Comparison of ENCODE assay signal across 9 mouse cellular contexts in genomic region chr19:3942986-3943735, GRCm38 (mm10). TPM values are rescaled to one million over a fixed set of nuclear protein-coding genes. Genes with fewer than 3 reads are reported as not detected.
A peak's percentile ranks its signal among the peaks of the same experiment; 100 is the strongest.
DNase-seq lines count a peak whose midpoint lies in the region; ATAC-seq lines count a peak whose summit lies in the region.
"Had no signal": no experiment of that assay in that cellular context is flagged by ENCODE, and none has a peak within 500 bp of the region (broad histone marks: within the 10 kb centered on the region; RNA-seq: fewer than 3 reads in every experiment).

No protein-coding gene starts in this region.

- no peak overlapping the region for H3K4me3 ChIP-seq in hindbrain, embryonic 12.5 days
- H3K4me3 ChIP-seq in hindbrain, embryonic 11.5 days (ENCODE audit: low read depth, low read length) = no peak overlapping the region
- H3K4me3 ChIP-seq in erythroblast, embryonic 14.5 days (replicated peaks) = peak overlapping the region; percentile 46

- DNase-seq in hindbrain, embryonic 11.5 days (ENCODE audit: low spot score) = no peak
- peak; percentile 57 to 66 for DNase-seq in kidney, postnatal 4 days
- DNase-seq in layer of hippocampus, postnatal 25 days (ENCODE audit: extremely low spot score in 1 of 2, low spot score in 1 of 2) = no peak
- no peak for DNase-seq in gastrocnemius, postnatal 4 days (ENCODE audit: low spot score in 2 of 2)
- DNase-seq in cerebellum, adult 11-12 months = no peak

- no peak overlapping the region for H3K9ac ChIP-seq in hindbrain, embryonic 12.5 days
- no peak overlapping the region for H3K9ac ChIP-seq in hindbrain, embryonic 11.5 days (ENCODE audit: low read depth, low read length)

- peaks cover 12% of the 10 kb centered on the region for H3K27me3 ChIP-seq in hindbrain, embryonic 12.5 days
- H3K27me3 ChIP-seq in hindbrain, embryonic 11.5 days (ENCODE audit: control insufficient read depth, insufficient read depth, low read length) = peaks cover 2% of the 10 kb centered on the region; the same call in 1 of the 2 replicates
- no peaks in the 10 kb centered on the region for H3K27me3 ChIP-seq in erythroblast, embryonic 14.5 days (ENCODE audit: control insufficient read depth)

- peak overlapping the region; percentile 16; the same call in 1 of the 2 replicates for H3K4me2 ChIP-seq in hindbrain, embryonic 12.5 days (replicated peaks)
- no peak overlapping the region for H3K4me2 ChIP-seq in hindbrain, embryonic 11.5 days (replicated peaks; ENCODE audit: low read depth, low read length)

- 19% methylated on average over 27 of the region's 27 CpGs for WGBS in hindbrain, embryonic 12.5 days
- WGBS in hindbrain, embryonic 11.5 days = 20% methylated on average over 27 of the region's 27 CpGs

- H3K9me3 ChIP-seq in hindbrain, embryonic 12.5 days (replicated peaks) = no peaks in the 10 kb centered on the region
- H3K9me3 ChIP-seq in hindbrain, embryonic 11.5 days (ENCODE audit: control insufficient read depth, low read length) = no peaks in the 10 kb centered on the region
- H3K9me3 ChIP-seq in erythroblast, embryonic 14.5 days (ENCODE audit: control insufficient read depth, low read length) = no peaks in the 10 kb centered on the region

- no peaks in the 10 kb centered on the region for H3K36me3 ChIP-seq in hindbrain, embryonic 12.5 days
- H3K36me3 ChIP-seq in hindbrain, embryonic 11.5 days (ENCODE audit: control insufficient read depth, insufficient read depth, low read length) = no peaks in the 10 kb centered on the region
- no peaks in the 10 kb centered on the region for H3K36me3 ChIP-seq in erythroblast, embryonic 14.5 days (ENCODE audit: control insufficient read depth)

- 0 out of 2 replicates have a peak, but pooled peaks cover 2% of the 10 kb centered on the region for H3K4me1 ChIP-seq in hindbrain, embryonic 12.5 days
- H3K4me1 ChIP-seq in hindbrain, embryonic 11.5 days (replicated peaks; ENCODE audit: control insufficient read depth, insufficient read depth, low read length) = no peaks in the 10 kb centered on the region; the same call in 1 of the 2 replicates
- peaks cover 20% of the 10 kb centered on the region for H3K4me1 ChIP-seq in erythroblast, embryonic 14.5 days (ENCODE audit: control insufficient read depth)

- ATAC-seq in hindbrain, embryonic 12.5 days (ENCODE audit: low FRiP score) = no peak
- no peak for ATAC-seq in hindbrain, embryonic 11.5 days (ENCODE audit: low FRiP score)
- peak; percentile 81 for ATAC-seq in megakaryocyte progenitor cell, adult 5-6 weeks (replicated peaks; ENCODE audit: poor library complexity)

- no peak overlapping the region for H3K27ac ChIP-seq in hindbrain, embryonic 12.5 days
- no peak overlapping the region for H3K27ac ChIP-seq in hindbrain, embryonic 11.5 days (ENCODE audit: low read depth, low read length)

RNA-seq across cellular contexts. Expression of gene Unc93b1, which starts 8.2 kb away (rescaled TPM):
- 8.1 and 8.5 TPM in 2 replicates for polyA plus RNA-seq in hindbrain, embryonic 12.5 days (2016; fragmentation: Nextera tagmentation; extraction: Ambion mirVana)
- 5.1 and 6.4 TPM in 2 replicates for polyA plus RNA-seq in hindbrain, embryonic 11.5 days (2014; fragmentation: Nextera tagmentation; extraction: Ambion mirVana)
- 0.65 and 0.77 TPM in 2 replicates for polyA plus RNA-seq in erythroblast, embryonic 14.5 days (2012)
- 95.9 and 111 TPM in 2 replicates for total RNA-seq in megakaryocyte progenitor cell, adult 5-6 weeks (2015)
- total RNA-seq in megakaryocyte progenitor cell, adult 5-6 weeks (2017) = 175 and 202 TPM in 2 replicates
- total RNA-seq in layer of hippocampus, postnatal 25 days (2021) = 10 to 100 TPM; 16.7 to 20.6 TPM
- total RNA-seq in gastrocnemius, postnatal 4 days (2021) = 10 to 100 TPM; 25.8 to 26.8 TPM

RNA-seq across cellular contexts. Expression of gene Aldh3b1, which starts 13.6 kb away (rescaled TPM):
- 1.0 and 1.2 TPM in 2 replicates for polyA plus RNA-seq in hindbrain, embryonic 12.5 days (2016; fragmentation: Nextera tagmentation; extraction: Ambion mirVana)
- 0.59 and 1.4 TPM in 2 replicates for polyA plus RNA-seq in hindbrain, embryonic 11.5 days (2014; fragmentation: Nextera tagmentation; extraction: Ambion mirVana)
- polyA plus RNA-seq in erythroblast, embryonic 14.5 days (2012) = not detected in 2 replicates
- total RNA-seq in megakaryocyte progenitor cell, adult 5-6 weeks (2015) = 5.0 and 6.9 TPM in 2 replicates
- total RNA-seq in megakaryocyte progenitor cell, adult 5-6 weeks (2017) = 10.5 and 12.6 TPM in 2 replicates
- total RNA-seq in layer of hippocampus, postnatal 25 days (2021) = 1 to 10 TPM; 3.5 to 4.4 TPM
- total RNA-seq in gastrocnemius, postnatal 4 days (2021) = 1 to 10 TPM; 6.7 to 7.1 TPM

RNA-seq across cellular contexts. Expression of gene Aldh3b3, which starts 15.3 kb away (rescaled TPM):
- not detected in 2 replicates for polyA plus RNA-seq in hindbrain, embryonic 12.5 days (2016; fragmentation: Nextera tagmentation; extraction: Ambion mirVana)
- not detected in 2 replicates for polyA plus RNA-seq in hindbrain, embryonic 11.5 days (2014; fragmentation: Nextera tagmentation; extraction: Ambion mirVana)
- polyA plus RNA-seq in erythroblast, embryonic 14.5 days (2012) = 0.01 TPM in 1 of 2 replicates, not detected in the other
- total RNA-seq in megakaryocyte progenitor cell, adult 5-6 weeks (2015) = 0.32 and 0.71 TPM in 2 replicates
- 0.04 and 0.27 TPM in 2 replicates for total RNA-seq in megakaryocyte progenitor cell, adult 5-6 weeks (2017)
- total RNA-seq in layer of hippocampus, postnatal 25 days (2021) = not detected
- total RNA-seq in gastrocnemius, postnatal 4 days (2021) = under 1 TPM; 0.08 to 0.12 TPM
- polyA plus RNA-seq: neural tube, embryonic 14.5 days had no signal

RNA-seq across cellular contexts. Expression of gene Aldh3b2, which starts 29.0 kb away (rescaled TPM):
- 0.96 and 1.2 TPM in 2 replicates for polyA plus RNA-seq in hindbrain, embryonic 12.5 days (2016; fragmentation: Nextera tagmentation; extraction: Ambion mirVana)
- polyA plus RNA-seq in hindbrain, embryonic 11.5 days (2014; fragmentation: Nextera tagmentation; extraction: Ambion mirVana) = 1.5 and 2.3 TPM in 2 replicates
- polyA plus RNA-seq in erythroblast, embryonic 14.5 days (2012) = 0.11 and 0.20 TPM in 2 replicates
- not detected in 2 replicates for total RNA-seq in megakaryocyte progenitor cell, adult 5-6 weeks (2015)
- total RNA-seq in megakaryocyte progenitor cell, adult 5-6 weeks (2017) = 0.25 TPM in 1 of 2 replicates, not detected in the other
- 1 to 10 TPM in 1 of 2 experiments, under 1 TPM in 1; 0.81 to 1.2 TPM for total RNA-seq in layer of hippocampus, postnatal 25 days (2021)
- total RNA-seq in gastrocnemius, postnatal 4 days (2021) = 1 to 10 TPM in 1 of 2 experiments, under 1 TPM in 1; 0.88 to 1.7 TPM

RNA-seq across cellular contexts. Expression of gene Ndufs8, which starts 30.6 kb away (rescaled TPM):
- polyA plus RNA-seq in hindbrain, embryonic 12.5 days (2016; fragmentation: Nextera tagmentation; extraction: Ambion mirVana) = 180 and 207 TPM in 2 replicates
- 240 and 258 TPM in 2 replicates for polyA plus RNA-seq in hindbrain, embryonic 11.5 days (2014; fragmentation: Nextera tagmentation; extraction: Ambion mirVana)
- polyA plus RNA-seq in erythroblast, embryonic 14.5 days (2012) = 6.4 and 20.4 TPM in 2 replicates
- total RNA-seq in megakaryocyte progenitor cell, adult 5-6 weeks (2015) = 239 and 257 TPM in 2 replicates
- total RNA-seq in megakaryocyte progenitor cell, adult 5-6 weeks (2017) = 65.6 and 86.1 TPM in 2 replicates
- total RNA-seq in layer of hippocampus, postnatal 25 days (2021) = 100 to 1,000 TPM; 134 to 151 TPM
- total RNA-seq in gastrocnemius, postnatal 4 days (2021) = 100 to 1,000 TPM; 182 to 186 TPM

Comparison
In these comparisons a context has a peak if more than half of its experiments do, and no peak if none do; other contexts are left out.
1. DNase-seq: peak in kidney, postnatal 4 days (2 of 2); none in hindbrain, embryonic 11.5 days (single experiment), layer of hippocampus, postnatal 25 days (0 of 2), gastrocnemius, postnatal 4 days (0 of 2) and cerebellum, adult 11-12 months (single experiment).